Mouse (Mus musculus) megakaryocyte, adult 5-6 weeks (primary cell): Measurements from ENCODE around the gene Ppp1r1c. TPM values are rescaled to one million over a fixed set of nuclear protein-coding genes. Genes with fewer than 3 reads are reported as not detected.

ENCODE experiments used
- ATAC-seq: 2 replicates; pipeline ENCODE4 v1.8.0; 2016; ENCODE audit warnings: mild to moderate bottlenecking, inconsistent platforms; ENCODE audit not compliant: poor library complexity, severe bottlenecking
- total RNA-seq, 2 experiments: library from RNA; stranded (forward) in 1 of 2; stranded (reverse) in 1 of 2; fragments of 153-499, 151-499 nt in 1 of 2; fragments of 221-1000, 200-1000 nt in 1 of 2; gene quantifications; 2 replicates each; pipeline versions ENCODE4 v1.2.3 to v1.2.4; 2015 to 2017

Gene Ppp1r1c
- total RNA-seq (2015) (not detected in 2 replicates), total RNA-seq (2017) (not detected in 2 replicates)

GRCm38 (mm10) chr2:79707575-79707974 lies at the start of gene Ppp1r1c:
TSS of gene Ppp1r1c (plus strand) at chr2:79707780.
- ATAC-seq = no peak

- no peak for ATAC-seq
These were observed 47.0 kb upstream of the Ppp1r1c start for GRCm38 (mm10) chr2:79660417-79661185.

DNA sequence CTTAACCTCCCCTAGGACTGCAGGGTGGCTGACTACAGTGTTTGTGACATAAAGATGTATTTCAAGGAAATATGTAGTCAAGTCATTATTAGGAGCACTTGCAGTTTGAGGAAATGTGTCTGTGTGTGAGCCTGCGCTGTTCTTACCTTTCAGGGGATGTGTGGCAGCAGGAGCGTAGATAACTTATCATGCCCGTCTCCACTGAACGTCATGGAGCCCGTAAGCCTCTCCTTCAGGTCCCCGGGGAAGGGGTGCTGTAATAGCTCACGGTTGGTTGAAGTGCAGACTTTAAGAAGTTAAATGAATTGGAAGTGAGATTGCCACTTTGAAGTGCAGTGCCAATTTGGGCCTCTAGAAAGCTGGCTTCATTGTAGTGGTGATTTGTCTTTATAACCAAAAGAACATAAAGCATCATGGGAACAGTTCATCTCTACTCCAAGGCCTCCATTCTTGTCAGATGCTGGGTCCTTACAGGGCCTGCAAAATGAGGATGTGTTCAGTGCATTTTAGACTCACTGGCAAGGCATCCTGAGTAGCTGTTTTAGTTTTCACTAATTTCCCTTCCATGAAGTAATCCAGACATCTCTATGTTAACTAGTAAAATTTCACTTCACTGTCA lies 46.0 kb upstream of the Ppp1r1c start:
- ATAC-seq = no peak

GRCm38 (mm10) chr2:79664532-79665286 lies 42.9 kb upstream of the Ppp1r1c start:
- ATAC-seq = no peak

GRCm38 (mm10) chr2:79665492-79665891 lies 42.1 kb upstream of the Ppp1r1c start:
- no peak for ATAC-seq

DNA sequence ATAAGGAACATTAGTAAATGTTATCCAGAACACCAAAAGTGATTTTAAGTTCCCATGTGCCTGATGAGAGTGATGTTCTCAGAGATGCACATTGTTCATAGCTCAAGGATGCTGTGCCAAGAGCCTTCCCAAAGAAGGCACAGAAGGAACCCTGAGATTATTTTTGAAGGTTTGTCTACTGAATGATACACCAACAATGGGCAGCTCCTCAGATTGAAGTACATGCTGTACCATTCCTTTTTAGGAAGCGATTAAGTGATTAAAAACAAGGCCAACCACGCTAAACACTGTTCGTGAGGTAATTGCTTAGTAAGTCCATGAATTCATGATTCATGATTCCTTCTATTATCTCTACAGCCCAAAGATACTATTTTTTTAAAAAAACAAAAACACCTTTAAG lies 32.3 kb upstream of the Ppp1r1c start:
- ATAC-seq = no peak

DNA sequence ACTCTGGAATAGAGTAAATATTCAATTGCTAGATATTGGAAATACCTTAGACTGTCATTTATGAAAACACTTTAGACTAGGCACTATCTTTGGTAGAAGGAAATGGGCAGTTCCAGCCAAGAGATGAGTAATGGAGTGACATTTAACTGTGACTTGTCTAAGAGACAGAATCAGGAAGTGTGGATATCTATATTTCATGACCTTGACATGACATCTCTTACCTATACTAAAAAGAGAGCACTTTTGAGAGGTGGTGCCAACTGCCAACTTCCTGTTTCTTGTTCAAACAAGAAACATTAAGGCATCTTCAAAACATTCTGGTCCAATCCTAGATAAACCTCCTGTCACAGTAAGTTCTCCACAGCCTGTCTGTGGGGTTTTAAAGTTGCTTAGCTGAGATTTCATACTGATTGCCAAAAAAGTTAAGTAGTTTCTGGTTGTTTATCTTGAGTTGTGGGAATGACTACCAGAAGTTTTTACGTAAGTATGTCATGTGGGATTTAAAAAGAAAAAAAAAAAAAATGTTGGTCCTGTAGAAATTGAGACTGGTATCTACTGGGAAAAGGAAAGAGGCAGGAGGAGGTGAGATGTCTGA lies 29.8 kb upstream of the Ppp1r1c start:
- ATAC-seq = peak; percentile 51

DNA sequence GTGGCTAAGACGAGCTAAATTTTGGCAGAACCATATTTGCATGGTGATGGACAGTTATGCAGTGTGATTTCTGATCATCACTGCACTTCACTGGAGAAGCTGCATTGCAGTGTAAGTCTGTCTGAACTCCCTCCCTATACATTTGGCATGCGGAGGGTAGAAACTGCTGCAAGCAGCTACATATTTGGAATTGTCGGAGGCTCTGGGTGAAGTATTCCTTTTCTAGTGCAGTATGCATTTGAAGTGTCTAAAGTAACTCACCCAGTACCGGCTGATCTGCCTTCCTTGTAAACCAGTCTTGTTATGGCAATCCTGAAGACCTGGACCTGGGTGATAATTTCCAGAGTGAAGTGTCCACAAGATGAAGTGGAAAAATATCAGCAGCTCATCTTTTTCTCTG lies 25.9 kb upstream of the Ppp1r1c start:
- no peak for ATAC-seq

DNA sequence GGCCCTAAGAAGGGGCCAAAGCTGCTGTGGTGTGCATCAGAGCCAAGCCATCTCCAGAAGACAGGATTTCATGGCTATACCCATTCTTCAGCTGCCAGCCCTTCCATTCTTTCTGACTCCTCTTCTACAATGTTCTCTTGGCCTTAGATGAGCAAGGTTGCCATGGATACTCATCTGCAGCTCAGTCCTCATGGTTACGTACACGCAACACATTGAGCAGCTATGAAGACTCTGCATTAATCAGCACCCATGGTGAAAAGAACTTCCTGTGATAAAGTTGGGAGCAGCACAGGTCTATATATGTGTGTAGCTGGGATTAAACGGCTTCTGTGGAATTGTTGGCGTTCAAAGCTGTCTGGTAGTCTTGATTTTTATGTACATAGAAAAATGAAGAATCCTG lies 24.3 kb upstream of the Ppp1r1c start:
- no peak for ATAC-seq

DNA sequence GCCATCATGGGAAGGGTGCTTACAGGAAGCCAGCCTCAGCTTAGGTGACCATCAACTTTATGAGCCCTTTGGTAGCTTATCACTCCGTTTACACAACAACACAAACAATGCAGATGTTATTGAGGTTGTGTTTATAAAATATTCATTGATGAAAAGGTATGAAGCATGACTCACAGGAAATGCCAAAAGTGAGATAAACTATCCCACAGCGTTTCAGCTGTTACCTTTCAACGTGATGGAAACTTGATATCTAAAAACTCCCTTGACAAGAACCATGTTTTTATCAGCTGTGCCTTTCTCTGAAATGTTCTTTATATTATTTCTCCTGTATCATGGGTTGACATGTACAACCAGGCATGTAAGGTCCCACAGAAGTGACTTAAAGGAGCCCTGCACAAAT lies 16.7 kb upstream of the Ppp1r1c start:
- ATAC-seq = no peak

DNA sequence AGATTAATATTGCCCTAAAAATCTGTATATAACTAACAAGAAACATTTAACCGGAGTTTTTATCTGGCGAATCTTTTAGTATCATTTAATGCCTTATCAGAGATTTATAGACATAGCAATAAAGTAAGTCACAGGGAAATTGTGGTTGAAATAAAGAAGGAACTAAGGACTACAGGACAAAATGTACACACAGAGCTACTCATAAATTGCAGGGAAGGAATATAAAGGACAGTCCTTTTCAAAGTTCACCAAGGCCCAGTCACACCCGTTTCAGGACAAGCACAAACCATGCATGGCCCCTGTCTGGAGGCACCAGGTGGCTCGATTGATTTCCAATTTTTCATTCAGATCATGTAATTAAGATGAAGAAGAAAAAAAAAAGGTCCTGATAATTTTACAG lies 12.4 kb upstream of the Ppp1r1c start:
- no peak for ATAC-seq

DNA sequence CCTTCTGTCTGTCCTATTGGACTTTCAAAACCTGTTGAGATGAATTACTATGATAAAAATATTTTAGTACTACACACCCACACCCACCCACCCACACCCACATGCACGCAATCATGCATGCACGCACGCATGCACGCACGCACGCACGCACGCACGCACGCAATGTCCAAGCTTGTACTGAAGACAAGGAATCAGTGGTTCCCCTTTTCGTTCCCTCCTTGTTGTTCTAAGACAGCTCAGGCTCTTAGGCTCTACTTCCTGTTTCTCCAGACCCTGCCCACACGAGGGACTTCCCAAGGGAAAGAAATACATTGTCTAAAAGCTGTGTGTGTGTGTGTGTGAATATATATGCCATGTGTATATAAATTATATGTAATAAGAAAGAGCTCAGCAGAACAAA lies 11.6 kb upstream of the Ppp1r1c start:
- peak; percentile 84 for ATAC-seq

GRCm38 (mm10) chr2:79696478-79697230 lies 10.9 kb upstream of the Ppp1r1c start:
- ATAC-seq = peak; percentile 85

DNA sequence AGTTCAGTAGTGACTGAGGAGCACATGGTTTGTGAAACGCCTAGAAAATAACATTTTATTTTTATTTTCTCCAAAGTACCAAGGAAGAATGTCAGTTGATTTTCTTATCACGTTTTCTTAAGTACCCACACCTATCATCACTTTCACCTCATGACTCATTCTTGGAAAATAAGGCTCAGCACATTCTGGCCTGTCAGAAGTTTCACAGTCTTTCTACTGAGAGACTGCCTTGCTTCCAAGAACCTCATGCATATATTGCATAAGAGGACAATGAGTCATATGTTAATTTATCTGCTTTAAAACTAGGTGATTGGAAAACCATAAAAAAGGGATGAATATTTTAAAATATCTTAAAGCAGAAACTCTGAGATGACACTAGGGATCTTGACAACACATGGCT lies 9.4 kb upstream of the Ppp1r1c start:
- ATAC-seq = peak; percentile 42

GRCm38 (mm10) chr2:79704773-79705172 lies 2.8 kb upstream of the Ppp1r1c start:
- ATAC-seq = no peak

DNA sequence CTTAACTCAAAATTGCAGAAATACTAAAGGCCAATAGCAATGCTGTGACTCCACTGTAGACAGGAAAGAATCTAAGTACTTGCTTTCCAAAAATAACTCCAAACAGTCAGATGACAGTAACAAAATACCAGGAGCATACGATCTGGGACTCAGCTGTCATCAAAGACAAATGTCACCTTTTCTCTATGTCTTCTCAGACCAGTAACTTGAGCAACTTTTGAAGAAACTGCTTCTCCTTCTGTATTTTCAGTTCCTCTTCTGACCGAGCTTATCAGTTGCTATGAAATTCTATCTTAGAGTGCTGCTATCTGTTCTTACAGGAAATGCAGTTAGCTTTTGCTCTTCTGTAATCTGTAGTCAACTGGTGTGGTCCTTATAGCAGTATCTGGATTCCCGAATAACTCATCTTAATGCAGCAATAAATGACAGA lies 6.1 kb downstream of the Ppp1r1c start:
- ATAC-seq = peak; percentile 94

GRCm38 (mm10) chr2:79714745-79715144 lies 7.2 kb downstream of the Ppp1r1c start:
- ATAC-seq = no peak

GRCm38 (mm10) chr2:79715925-79716324 lies 8.3 kb downstream of the Ppp1r1c start:
- no peak for ATAC-seq

- ATAC-seq = no peak
These were observed 10.3 kb downstream of the Ppp1r1c start for GRCm38 (mm10) chr2:79717846-79718245.

DNA sequence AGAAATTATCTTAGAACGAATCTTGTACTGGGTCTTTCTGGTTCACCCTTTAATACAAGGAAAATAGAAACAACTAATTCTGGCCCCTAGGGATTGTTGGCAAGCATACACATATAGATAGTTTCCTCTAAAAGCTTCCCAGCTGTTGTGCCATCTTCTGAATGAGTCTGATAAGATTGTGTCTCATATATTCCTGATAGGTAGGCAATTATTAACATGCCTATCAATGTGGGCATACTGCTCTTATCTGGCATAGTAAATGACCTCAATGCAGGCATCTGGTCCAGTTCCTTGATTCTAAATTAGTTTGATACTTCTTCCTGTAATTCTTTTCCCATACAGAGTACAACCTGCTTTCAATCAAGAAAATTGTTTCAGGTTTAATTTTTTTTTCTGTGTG lies 14.8 kb downstream of the Ppp1r1c start:
- ATAC-seq = no peak

- no peak for ATAC-seq
These were observed 31.4 kb downstream of the Ppp1r1c start for GRCm38 (mm10) chr2:79738958-79739357.
